Mouse (Mus musculus) heart, postnatal 36 days (tissue): Measurements from ENCODE around the gene Ppie. TPM values are rescaled to one million over a fixed set of nuclear protein-coding genes. Genes with fewer than 3 reads are reported as not detected.
A peak's percentile ranks its signal among the peaks of the same experiment; 100 is the strongest.
"Not testable (repeated sequence)": the region's sequence is repeated elsewhere in the genome, so short reads cannot be mapped to it uniquely, and the experiment has no call there.

Experiments used
- DNase-seq, 2 experiments: peaks; one replicate each; pipeline ENCODE4 v3.0.0; 2021 to 2022
- intact Hi-C: fragments of 180-260 bp; cut with DNase I; formaldehyde crosslinking; loops from one replicate; pipeline ENCODE4 v1.15.1; 2025
- total RNA-seq, 2 experiments: library from RNA; stranded (reverse); gene quantifications; 2 replicates each; pipeline ENCODE4 v1.2.3; 2021

Ppie gene
- total RNA-seq, 2 experiments from 2014 or later: 23.0 to 23.9 TPM

DNA sequence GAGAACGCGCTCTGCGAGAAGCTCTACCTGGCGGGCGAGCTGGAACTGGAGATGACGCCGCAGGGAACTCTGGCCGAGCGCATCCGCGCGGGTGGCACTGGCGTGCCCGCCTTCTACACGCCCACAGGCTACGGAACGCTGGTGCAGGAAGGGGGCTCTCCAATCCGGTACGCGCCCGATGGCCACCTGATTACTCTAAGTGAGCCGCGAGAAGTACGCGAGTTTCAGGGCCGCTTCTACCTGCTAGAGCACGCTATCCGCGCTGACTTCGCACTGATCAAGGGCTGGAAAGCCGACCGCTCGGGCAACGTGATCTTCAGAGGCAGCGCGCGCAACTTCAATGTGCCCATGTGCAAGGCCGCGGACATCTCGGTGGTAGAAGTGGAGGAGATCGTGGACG lies 23.1 kb downstream of the Ppie start:
- intact Hi-C loops: not testable (repeated sequence)

DNA sequence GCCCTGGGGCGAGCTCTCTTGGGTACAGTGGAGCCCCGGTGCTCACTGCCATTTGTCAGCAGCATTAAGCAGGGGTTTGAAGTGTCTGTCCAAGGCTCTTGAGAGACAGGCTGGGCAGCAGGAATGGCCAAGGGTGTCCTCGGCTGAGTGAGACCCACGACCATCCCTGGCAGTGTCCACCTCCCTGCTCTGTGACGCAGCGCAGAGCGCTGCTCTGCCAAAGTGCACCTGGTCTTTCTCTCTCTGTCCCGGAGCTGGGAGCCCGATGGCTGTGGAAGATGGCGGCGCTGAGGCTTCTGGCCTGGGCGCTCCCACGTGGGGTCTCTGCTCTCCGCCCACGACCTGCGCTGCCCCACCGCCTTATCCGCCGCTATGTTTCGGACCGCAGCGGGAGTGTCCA lies 23.7 kb downstream of the Ppie start, which contains the start of gene Oxct2b:
TSS of gene Oxct2b (plus strand) at position 256 of the 400 bp plus-strand sequence.
- intact Hi-C loops: no loop called here
- no peak for DNase-seq

More for the DNA sequence above, 23.1 kb downstream of the Ppie start:
- DNase-seq: not testable (repeated sequence)

DNA sequence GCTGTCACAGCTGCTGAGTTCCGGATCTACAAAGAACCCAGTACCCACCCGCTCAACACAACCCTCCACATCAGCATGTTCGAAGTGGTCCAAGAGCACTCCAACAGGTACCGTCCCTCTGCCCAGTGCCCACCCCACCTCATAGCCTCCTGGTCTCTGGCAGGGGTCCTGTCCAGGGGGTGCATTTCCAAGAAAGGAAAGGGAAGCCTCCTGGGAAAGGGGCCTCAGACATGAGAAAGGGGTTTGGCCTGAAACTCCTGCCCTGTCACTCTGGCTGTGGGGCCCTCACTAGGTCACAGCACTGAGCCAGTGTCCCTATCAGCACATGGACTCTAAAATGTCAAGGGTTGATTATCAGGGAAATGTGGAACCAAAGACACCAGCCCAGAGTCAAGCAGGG lies 25.1 kb downstream of the Ppie start:
- intact Hi-C loops, DNase-seq: not testable (repeated sequence)

DNA sequence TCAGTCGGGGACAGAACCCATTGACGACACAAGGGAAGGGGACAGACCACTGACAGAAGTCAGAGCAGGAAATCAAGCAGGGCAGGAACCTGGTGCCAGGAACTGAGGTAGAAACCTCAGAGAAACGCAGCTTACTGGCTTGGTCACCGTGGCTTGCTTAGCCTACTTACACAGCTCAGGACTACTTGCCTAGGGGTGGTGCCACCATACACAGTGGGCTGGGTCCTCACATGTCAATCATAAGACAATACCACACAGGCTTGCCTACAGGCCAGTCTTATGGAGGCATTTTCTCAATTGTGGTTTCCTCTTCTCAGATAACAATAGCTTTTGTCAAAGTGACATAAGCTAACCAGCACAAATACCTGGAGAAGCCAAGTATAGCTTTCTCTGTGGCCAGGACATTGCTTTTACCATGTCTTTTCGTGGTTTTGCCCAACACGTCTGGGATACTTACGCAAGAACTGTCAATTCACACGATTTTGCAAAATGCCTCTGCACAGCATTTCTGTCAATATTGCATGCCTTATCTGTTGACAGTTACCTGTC lies 27.5 kb downstream of the Ppie start:
- no peak for DNase-seq
- intact Hi-C loops: no loop called here

DNA sequence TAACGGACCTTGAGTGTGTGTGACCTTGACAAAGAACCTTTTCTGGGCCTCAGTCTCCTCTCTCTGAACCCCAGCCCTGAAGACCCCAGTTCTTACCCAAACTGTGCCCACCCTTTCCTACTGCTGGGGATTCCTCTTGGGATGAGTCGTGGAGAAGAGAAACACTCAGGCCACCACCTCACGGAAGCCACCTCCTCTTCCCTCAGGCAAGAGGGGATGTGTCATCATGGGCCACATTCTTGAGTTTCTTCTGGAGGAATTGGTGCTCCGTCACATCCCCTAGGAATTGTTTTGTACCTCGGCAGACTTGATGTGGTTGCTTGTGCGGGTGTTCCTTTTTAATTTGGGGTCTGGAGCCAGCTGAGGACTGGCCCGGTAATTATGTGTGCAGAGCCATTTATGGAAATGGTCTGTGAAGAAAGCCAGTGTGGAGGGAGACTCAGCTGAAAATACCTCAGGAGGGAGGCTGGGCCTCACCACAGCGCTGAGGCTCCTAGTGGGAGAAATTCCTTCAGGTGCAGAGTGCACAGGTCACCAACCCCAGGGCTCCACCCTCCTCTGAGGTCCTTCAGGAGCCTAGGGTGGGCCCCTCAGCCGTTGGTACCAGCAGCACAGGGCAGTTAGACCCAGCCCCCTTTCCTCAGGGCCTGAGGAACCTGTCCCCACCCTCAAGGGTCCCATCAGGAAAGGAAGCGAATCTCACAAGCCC lies 28.3 kb downstream of the Ppie start:
- intact Hi-C loops, DNase-seq: not testable (repeated sequence)

DNA sequence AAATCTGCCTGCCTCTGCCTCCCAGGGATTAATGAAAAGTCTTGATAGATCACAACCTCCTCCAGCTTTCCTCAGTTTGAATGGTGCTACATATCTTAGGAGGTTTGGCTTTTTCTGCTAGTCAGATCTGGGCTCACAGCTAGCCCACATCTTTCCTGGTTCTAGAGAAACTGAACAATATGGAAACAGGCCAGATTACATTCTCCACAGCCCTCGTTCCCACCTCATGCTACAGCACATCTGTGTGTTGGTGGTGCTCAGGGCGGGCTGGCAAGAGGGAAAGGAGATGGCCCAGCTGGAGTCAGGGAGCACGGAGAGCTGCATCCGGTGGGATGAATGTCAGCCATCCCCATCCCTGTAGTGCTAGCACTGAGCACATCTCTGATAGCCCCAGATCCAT lies 29.0 kb downstream of the Ppie start:
- DNase-seq: no peak
- intact Hi-C loops: no loop called here

DNA sequence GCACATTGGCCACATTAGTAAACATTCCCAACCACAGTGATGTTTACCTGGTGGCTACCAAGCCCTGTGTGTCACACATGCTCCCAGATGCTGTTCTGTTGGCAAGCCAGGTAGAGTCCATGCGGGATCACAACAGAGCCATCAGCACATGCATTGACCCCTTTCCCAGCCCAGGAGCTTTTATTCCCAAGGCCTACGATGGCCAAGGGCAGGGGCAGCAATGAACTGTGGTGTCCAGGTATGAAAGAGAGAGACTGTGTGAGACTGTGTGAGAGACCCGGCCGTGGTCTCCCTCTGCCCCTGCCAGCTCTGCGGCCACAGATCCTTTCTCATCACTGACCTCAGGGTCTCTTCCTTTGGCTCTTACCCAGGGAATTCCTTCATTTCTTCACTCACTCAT lies 31.7 kb downstream of the Ppie start:
- no peak for DNase-seq
- intact Hi-C loops: no loop called here

DNA sequence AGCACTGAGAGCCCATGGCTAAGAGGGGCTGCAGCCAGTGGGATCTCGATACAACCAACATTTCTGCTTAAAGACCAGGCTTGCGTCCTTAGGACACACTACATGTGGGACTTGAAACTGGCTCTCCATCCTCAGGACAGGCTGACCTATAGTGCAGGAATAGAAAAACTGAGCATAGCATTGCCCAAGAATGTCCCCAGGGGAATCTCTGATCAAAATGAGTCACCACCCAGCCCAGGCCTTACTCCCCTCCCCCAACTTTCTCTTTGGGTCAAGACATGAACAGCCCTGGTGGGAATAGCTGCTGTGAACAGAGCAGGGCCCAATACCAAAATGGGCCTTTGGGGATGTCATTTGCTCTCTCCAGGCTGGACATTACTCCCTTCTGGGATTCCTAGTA lies 32.9 kb downstream of the Ppie start:
- intact Hi-C loops: no loop called here
- no peak for DNase-seq

DNA sequence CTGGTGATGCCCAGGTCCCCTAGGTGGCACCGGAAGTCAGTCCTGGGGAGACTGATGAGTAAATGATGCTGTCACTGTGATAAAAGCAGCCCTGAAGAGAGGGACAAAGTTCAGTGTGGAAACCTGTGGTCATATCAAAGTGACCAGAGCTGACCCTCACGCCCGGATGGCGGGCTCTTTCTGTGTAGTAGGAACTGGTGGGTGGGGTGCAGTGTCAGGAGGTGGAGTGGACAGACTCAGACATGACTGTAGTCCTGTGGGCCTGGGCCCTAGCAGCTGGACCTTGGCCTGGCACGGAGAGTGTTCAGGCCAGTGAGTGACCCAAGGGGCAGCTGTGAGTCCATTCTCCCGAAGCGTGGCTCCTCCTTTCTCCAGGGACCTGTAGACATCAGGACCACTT lies 33.8 kb downstream of the Ppie start:
- intact Hi-C loops: not testable (repeated sequence)

DNA sequence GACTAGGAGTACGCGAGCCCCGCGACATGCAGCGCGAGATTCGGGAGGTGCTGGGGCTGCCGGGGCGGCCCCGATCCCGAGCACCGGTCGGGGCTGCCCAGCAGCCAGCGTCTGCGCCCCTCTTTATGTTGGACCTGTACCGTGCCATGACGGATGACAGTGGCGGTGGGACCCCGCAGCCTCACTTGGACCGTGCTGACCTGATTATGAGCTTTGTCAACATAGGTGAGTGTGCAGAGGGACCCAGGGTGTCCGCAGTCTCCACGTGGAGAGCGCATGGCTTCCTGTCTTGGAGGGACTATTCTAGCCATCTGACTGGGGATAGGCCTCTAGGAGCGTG lies 34.3 kb downstream of the Ppie start:
- intact Hi-C loops: no loop called here

More for the DNA sequence above, 33.8 kb downstream of the Ppie start:
- DNase-seq: not testable (repeated sequence)

DNA sequence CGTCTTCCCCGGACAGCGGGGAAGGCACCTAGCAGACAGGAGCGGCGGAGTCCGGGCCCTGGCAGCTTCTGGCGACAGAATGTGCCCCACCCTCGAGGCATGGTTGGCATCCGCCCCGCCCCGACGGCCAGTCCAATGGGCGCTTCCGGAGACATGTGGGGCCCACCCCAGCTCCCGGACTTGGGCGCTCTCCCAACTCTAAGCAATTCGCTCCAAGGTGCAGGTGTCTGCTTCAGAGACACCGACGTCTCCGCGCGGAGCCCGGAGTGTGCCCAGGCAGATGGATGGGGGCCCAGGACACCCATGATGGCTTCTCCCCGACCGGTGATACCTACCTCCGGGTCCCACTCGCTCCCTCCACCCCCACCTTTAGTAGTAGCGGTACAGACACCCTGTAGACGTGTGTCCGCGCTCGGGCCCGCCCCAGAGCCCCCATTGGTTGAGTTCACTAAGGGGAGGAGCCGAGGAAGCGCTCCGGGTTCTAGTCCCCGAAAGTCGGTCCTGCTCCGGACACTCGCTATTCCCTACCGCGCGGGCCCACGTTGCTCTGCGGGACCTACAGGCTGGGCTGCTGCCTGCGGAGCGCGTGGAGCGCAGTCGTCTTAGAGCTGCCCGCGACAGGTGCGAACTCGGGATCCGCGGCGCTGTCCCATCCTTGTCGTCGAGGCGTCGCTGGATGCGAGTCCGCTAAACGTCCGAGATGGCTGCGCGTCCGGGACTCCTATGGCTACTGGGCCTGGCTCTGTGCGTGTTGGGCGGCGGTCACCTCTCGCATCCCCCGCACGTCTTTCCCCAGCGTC lies 34.9 kb downstream of the Ppie start, which contains the start of gene Bmp8b:
TSS of gene Bmp8b (plus strand) at position 515 of the 800 bp plus-strand sequence.
- intact Hi-C loops: no loop called here
- no peak for DNase-seq

More for the DNA sequence above, 34.3 kb downstream of the Ppie start:
- DNase-seq: no peak

DNA sequence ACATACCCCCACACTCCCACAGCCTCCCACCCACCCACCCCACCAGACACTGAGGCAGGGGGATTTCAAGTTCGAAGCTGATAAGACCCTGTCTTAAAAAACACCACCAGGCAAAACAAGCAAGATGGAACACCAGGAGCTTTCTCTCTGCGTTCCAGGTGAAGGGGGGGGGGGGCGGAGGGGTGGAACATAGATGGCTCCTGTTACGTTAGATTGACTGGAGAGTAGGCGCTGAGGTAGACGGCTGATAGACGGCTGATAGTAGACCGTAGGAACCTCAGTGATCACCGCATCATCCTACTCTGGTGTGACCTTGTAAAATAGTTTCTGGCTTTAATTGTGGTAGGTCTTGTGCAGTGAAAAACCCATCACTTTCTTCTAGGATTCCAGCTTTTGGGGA lies 45.9 kb downstream of the Ppie start:
- intact Hi-C loops: no loop called here
- DNase-seq: no peak

DNA sequence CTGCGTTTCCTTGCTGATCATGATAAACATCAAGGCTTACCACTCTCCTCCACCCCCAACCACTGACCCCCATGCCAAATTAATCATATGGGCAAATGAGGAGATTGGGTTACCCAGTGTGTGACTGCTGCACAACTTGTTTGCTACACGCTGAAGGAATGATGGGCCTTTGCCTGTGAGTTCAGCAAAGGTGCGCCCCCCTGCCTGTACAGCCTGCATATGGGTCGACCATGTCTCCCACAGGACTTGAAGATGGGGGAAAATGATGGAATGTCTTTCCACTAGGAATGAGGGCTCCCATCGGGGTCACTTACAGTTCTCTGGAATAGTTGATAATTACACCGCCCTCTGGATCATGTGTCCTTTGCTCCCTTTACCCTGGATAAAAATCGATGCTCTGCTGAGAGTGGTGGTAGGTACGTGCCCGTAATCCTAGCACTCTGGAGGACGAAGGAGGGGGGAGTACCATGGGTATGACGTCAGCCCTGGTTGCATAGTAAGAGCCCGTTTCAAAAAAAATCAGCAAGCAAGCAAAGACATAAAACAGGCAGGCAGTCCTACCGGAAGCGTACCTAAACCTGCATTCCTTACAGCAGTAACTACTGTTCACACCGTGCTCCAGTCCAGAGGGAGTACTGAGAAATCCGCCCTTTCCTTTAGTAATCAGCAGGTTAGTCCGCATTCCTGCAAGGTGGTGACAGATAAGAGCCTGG lies 46.5 kb downstream of the Ppie start:
- no peak for DNase-seq
- intact Hi-C loops: no loop called here

DNA sequence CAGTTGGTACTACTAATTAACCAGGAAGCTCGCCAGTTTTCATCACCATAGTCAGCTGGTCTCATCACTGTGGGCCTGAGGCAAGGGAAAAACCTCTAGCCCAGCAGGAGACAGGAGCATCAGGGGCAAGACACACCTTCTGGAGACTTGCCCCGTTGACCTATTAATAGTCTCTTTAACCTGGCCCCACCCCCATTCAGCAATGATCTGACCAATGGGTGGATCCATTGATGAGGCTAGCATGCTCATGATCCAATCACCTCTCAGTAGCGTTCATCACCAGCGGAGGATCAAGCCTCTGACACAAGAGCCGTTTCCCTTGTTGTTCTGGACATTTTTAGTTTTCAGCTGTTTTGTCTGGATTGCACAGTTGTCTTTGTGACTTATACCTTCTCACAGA lies 47.1 kb downstream of the Ppie start:
- no peak for DNase-seq
- intact Hi-C loops: no loop called here

DNA sequence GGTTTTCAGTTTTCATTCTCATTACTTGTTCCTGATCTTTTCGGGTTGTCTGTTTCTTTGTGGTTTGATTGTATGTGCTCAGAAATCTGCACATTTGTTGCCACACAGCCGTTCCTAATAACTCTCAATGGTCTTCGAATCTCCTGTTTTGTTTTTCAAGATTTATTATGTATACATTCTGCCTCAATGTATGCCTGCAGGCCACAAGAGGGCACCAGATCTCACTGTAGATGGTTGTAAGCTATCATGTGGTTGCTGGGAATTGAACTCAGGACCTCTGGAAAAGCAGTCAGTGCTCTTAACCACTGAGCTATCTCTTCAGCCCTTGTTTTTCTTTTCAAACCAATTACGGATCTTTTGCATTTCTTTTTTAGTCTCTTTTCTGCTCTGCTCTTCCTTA lies 53.4 kb downstream of the Ppie start:
- DNase-seq: no peak
- intact Hi-C loops: no loop called here

DNA sequence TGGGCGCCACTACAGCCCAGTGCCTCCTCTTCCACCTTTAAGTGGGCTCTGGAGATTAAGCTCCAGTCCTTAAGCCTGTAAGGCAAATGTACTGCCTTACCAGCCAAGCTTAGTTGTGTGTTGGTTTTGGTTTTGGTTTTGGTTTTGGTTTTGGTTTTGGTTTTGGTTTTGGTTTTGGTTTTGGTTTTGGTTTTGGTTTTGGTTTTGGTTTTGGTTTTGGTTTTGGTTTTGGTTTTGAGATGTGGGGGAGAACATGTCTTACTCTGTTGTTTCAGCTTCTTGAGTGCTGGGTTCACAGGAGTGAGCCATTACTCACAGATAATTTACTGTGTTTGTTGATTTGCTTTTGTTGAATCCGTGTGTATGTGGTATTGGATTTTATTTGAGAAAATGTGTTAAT lies 54.5 kb downstream of the Ppie start:
- DNase-seq: no peak
- intact Hi-C loops: no loop called here

DNA sequence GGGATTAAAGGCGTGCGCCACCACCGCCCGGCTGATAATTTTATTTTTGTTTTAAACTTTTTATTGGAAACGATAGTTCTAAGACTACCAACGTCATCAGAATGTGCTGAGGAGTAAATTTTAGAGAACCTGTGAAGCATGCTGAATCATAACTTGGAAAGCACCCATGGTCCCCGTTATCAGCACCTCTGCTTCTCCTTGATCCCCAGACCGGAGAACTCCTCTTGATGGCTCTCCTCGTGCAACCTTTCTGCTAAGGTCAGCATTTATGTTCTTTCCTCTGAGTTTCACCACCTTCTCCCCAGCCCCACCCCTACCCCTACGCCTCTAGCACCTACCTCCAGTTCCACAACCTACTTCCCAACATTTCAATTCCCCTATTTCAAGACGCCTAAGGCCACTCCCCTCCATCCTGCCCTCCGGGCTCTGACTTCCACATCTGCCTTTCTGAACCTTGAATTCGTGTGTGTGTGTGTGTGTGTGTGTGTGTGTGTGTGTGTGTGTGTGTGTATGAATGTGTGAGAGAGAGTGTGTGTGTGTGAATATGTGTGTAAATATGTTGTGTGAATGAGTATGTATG lies 56.3 kb downstream of the Ppie start:
- intact Hi-C loops: loop anchor here (1.0 to 5.0 kb wide), 5 partner anchors 88 to 276 kb away; partner anchors contain the start of gene Mycl
- no peak for DNase-seq

DNA sequence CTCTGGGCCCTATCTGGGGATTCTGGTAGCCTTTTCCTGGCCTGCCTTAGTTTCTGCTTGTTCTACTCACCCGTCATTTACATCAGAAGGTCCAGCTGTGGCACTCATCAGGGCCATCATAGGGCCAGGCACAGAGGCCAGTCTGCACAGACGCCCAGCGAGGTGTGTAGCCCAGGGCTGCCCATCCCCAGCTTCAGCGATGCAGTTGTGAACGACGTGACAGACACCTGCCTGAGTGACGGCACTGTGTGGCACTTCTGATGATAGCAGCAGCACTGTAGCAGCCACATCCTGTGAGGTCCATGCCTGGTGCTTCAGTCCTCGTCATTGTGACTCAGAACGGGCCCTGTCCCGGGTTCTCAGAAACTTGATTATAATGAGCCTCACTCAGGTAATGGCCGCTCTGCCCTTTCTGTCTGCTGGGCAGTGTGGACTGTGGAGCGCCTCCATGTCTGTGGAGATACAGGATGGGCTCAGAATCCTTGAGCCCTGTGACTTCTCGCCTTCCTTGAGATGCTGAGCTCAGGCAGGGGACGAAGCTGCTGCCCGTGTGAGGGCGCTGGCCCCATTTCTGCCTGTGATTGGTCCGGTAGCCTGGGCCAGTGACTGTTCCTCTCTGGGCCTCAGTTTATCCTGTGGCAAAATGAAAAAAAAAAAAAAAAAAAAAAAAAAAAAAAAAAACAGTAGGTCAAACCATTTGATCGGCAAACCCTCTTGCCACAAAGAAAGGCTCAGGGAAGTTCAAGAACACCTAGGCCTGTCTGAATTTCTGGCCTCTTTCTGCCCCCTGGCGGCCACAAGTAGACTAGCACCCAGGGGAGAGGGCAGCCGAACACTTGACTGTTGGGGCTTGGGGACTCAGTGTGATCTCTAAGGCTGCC lies 57.2 kb downstream of the Ppie start:
- DNase-seq: peak; percentile 57 to 67
- intact Hi-C loops: loop anchor here (1.0 to 5.0 kb wide), 5 partner anchors 87 to 275 kb away; partner anchors contain the start of gene Mycl

DNA sequence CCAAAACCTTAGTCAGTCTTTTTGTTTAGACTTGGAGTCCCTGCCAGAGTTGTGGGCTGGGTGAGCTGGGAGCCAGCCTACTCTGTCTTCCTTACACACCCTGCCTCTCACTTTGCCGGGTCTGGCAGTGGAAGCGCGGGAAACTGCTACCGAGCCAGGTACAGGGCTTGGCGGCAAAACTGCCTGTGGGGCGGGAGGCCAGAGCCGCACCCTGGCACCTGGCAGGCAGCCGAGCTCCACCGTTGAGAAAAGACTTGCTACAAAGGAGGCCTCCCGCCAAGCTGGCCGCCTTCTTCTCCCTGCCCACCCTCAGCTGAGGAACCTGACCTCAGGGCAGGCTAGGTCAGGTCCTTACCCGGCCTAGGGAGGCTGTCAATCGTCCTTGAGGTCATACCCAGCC lies 59.0 kb downstream of the Ppie start:
- intact Hi-C loops: loop anchor here (5.0 kb wide), 3 partner anchors 168 to 273 kb away; no protein-coding TSS in a partner anchor
- DNase-seq: no peak
